Mouse (Mus musculus) bone marrow macrophage, adult 2 months (primary cell): ENCODE measurements around the gene Fancm.

ENCODE experiments used
- CTCF ChIP-seq: IDR thresholded peaks from 2 replicates; pipeline ENCODE4 v1.5.1; 2012; ENCODE audit warnings: low read depth, mild to moderate bottlenecking, low read length, moderate library complexity
- POLR2A ChIP-seq: IDR thresholded peaks from 2 replicates; pipeline ENCODE4 v1.6.1; 2012; ENCODE audit warnings: mild to moderate bottlenecking, low read depth, low read length, borderline replicate concordance

- TF ChIP-seq CTCF (no peak), POLR2A (no peak)
Measured at GRCm38 (mm10) chr12:65118968-65119367, 43.6 kb downstream of the Fancm start.
